Mouse (Mus musculus): Measurements from ENCODE around the gene Mif. TPM values are rescaled to one million over a fixed set of nuclear protein-coding genes. Genes with fewer than 3 reads are reported as not detected.

Mif gene
- 226 to 261 TPM (median 242 TPM) in 4 replicates for total RNA-seq (2023; ENCODE audit: inconsistent age)

DNA sequence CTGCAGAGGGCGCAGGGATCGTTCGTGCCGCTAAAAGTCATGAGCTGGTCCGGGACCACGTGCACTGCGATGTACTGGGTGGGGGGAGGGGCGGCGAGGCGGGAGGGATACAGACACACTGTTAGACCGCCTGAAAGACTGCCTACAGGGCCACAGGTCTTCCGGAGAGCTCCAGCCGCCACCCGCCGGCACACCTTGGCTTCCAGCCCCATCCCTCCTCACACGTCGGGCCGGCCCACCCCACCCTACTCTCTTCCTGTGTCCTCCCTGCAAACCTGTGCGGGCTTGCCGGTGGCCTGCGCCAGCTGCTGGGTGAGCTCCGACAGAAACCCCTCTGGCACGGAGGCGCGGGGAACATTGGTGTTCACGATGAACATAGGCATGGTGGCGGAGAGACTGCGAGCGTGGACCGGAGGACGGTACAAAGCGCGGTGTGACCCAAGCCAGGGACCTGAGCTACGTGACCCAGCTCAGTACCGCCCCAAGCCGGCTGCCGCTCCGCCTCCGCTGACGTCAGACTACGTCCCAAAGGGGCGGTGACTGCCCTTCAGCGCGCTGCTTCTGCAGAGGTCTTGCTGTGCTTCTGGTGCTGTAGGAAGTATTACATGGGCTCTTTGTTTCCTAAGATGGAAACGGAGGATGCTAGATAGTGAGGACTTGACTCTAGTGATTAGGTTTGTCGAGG lies at the start of gene Mif:
TSS of gene Mif (minus strand) at position 455 of the 685 bp plus-strand sequence.

DNA sequence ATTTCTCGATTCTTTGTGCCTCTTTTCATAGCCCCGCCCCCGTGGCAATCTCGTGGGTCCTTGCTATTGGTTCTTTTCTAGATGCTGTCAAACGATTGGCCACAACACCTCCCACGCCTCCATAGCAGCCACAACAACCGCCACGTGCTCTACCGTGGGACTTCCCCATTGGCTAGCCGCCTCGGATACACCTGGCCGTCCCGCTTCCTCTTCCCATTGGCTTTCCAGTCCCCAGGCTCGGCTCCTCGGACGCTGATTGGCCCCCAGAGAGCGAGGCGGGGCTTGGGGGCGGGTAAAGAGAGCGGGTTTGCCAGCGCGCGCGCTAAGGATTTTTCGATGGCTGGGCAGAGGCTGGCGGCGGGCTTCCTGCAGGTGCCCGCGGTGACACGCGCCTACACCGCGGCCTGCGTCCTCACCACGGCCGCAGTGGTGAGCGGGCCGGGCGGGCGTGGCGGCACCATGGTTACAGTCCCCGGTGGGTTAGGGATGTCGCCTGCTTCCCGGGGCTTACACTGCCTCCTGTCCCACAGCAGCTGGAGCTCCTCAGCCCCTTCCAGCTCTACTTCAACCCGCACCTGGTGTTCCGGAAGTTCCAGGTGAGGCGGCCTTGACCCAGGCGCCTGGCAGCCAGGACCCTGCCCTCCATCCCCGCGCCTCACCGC lies 33.2 kb upstream of the Mif start, which contains the start of gene Derl3:
TSS of gene Derl3 (plus strand) at position 325 of the 662 bp plus-strand sequence.

DNA sequence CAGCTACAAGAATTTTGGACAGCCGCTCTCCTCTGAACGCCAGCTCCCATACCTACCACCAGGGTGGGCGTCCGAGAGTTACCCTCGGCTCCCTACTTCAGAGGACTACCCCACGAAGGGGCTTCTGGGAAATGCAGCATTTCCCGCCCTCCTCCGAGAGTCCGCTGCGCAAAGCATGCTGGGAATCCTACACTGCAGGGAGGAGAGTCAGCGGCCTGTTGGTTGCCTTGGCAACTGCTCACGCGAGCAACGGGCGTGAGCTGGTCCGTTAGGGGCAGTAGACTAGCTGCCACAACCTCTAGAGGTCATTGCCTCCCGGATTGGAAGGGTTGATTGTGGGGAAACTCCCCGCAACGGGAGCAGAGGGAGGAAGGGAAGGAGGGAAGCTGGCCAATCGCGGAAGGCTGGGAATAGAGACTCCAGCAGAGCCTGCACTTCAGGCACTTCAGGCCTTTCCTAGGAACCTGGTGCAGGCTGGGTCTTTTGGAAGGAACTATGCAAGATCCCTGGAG lies 22.7 kb downstream of the Mif start, which contains the start of gene Gstt2:
TSS of gene Gstt2 (minus strand) at position 177 of the 512 bp plus-strand sequence.

DNA sequence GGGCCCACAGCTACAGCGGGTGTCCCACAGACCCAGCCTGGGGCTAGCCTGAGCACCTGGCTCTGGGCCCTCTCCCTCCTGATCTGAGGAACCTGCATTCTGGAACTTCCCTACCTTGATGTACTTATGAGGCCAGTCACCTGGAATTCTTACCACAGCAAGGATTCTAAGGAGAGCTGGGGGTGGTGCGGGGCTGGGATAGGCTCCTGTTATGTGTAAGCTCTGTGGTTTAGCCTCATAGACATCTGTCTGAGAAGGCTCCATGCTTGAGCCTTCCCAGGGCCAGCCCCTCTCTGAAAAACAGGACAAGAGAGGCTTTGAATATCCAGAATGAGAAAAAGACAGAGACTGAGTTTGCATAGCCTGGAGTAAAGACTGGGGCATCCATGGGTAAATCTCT lies 37.6 kb downstream of the Mif start, which contains the start of gene Gstt4:
TSS of gene Gstt4 (minus strand) at position 101 of the 400 bp plus-strand sequence.

Other genes starting within 250 kb of the Mif start
- 2.0 to 3.1 TPM (median 2.7 TPM) in 4 replicates for gene Susd2, start 216.2 kb downstream of the Mif start, total RNA-seq (2023; ENCODE audit: inconsistent age)
- 85.4 to 99.8 TPM (median 93.3 TPM) in 4 replicates for gene Cabin1, start 95.9 kb downstream of the Mif start, total RNA-seq (2023; ENCODE audit: inconsistent age)
- 27.4 to 36.0 TPM (median 31.1 TPM) in 4 replicates for gene Ddt, start 86.8 kb downstream of the Mif start, total RNA-seq (2023; ENCODE audit: inconsistent age)
- not detected in 4 replicates for gene Gm20441, start 79.3 kb downstream of the Mif start, total RNA-seq (2023; ENCODE audit: inconsistent age)
- 6.7 to 10.3 TPM (median 8.6 TPM) in 4 replicates for gene Gstt3, start 78.8 kb downstream of the Mif start, total RNA-seq (2023; ENCODE audit: inconsistent age)
- not detected in 4 replicates for gene Gstt1, start 61.7 kb downstream of the Mif start, total RNA-seq (2023; ENCODE audit: inconsistent age)
- not detected in 4 replicates for gene Gstt4, start 37.7 kb downstream of the Mif start, total RNA-seq (2023; ENCODE audit: inconsistent age)
- gene Gstt2, start 22.8 kb downstream of the Mif start, total RNA-seq (2023; ENCODE audit: inconsistent age), result 30.2 to 44.1 TPM (median 38.2 TPM) in 4 replicates
- 14.4 to 19.2 TPM (median 14.8 TPM) in 4 replicates for gene Derl3, start 33.2 kb upstream of the Mif start, total RNA-seq (2023; ENCODE audit: inconsistent age)
- gene Smarcb1, start 61.4 kb upstream of the Mif start, total RNA-seq (2023; ENCODE audit: inconsistent age), result 75.2 to 82.6 TPM (median 81.7 TPM) in 4 replicates
- gene Chchd10, start 72.9 kb upstream of the Mif start, total RNA-seq (2023; ENCODE audit: inconsistent age), result 144 to 159 TPM (median 149 TPM) in 4 replicates
- gene Mmp11, start 76.3 kb upstream of the Mif start, total RNA-seq (2023; ENCODE audit: inconsistent age), result 2.2 to 5.1 TPM (median 3.2 TPM) in 4 replicates
- not detected in 4 replicates for gene Gm867, start 80.4 kb upstream of the Mif start, total RNA-seq (2023; ENCODE audit: inconsistent age)
- gene Vpreb3, start 82.8 kb upstream of the Mif start, total RNA-seq (2023; ENCODE audit: inconsistent age), result 106 to 145 TPM (median 134 TPM) in 4 replicates
- 1.3 to 2.0 TPM (median 1.6 TPM) in 4 replicates for gene Gm5134, start 94.3 kb upstream of the Mif start, total RNA-seq (2023; ENCODE audit: inconsistent age)
- gene Zfp280b, start 172.4 kb upstream of the Mif start, total RNA-seq (2023; ENCODE audit: inconsistent age), result 10.6 to 16.2 TPM (median 12.9 TPM) in 4 replicates

All from B cell, adult (primary cell).